Mouse (Mus musculus) thymus, adult 2 months (tissue): ENCODE results near the gene Lsm10. TPM values are rescaled to one million over a fixed set of nuclear protein-coding genes. Genes with fewer than 3 reads are reported as not detected.

Experiments used
- DNase-seq: peaks from one replicate; pipeline ENCODE4 v3.0.0; 2021
- H3K27ac ChIP-seq: fragments of 200-500 bp; 2 replicates; pipeline ENCODE4 v1.5.1; 2012; ENCODE audit warnings: low read length, control low read depth; ENCODE audit not compliant: control insufficient read depth, insufficient read depth
- H3K27me3 ChIP-seq: fragments of 200-500 bp; 2 replicates; pipeline ENCODE4 v1.6.1; 2012; ENCODE audit warnings: mild to moderate bottlenecking, low read length, moderate library complexity, mixed read lengths; ENCODE audit not compliant: control insufficient read depth, insufficient read depth
- H3K36me3 ChIP-seq: fragments of 200-500 bp; 2 replicates; pipeline ENCODE4 v1.6.1; 2012; ENCODE audit warnings: mild to moderate bottlenecking, low read length, moderate library complexity; ENCODE audit not compliant: control insufficient read depth, insufficient read depth
- H3K4me1 ChIP-seq: fragments of 200-500 bp; replicated peaks from 2 replicates; pipeline ENCODE4 v1.6.1; 2012; ENCODE audit warnings: low read length; ENCODE audit not compliant: control insufficient read depth, insufficient read depth
- H3K4me3 ChIP-seq: fragments of 200-500 bp; 2 replicates; pipeline ENCODE4 v1.5.1; 2012; ENCODE audit warnings: mild to moderate bottlenecking, low read length, control low read depth, moderate library complexity; ENCODE audit not compliant: control insufficient read depth, insufficient read depth
- CTCF ChIP-seq: fragments of 200-500 bp; IDR thresholded peaks from 2 replicates; pipeline ENCODE4 v1.5.1; 2012; ENCODE audit warnings: mild to moderate bottlenecking, control low read depth, low read length, moderate library complexity, borderline replicate concordance; ENCODE audit not compliant: control insufficient read depth, poor library complexity, insufficient read depth; ENCODE audit errors: extremely low read depth
- POLR2A ChIP-seq: fragments of 200-500 bp; IDR thresholded peaks from 2 replicates; pipeline ENCODE4 v1.6.1; 2012; ENCODE audit warnings: mild to moderate bottlenecking, low read length, control low read depth, moderate library complexity; ENCODE audit not compliant: control insufficient read depth, poor library complexity, insufficient read depth; ENCODE audit errors: extremely low read depth
- WGBS: fragments of 180-500 bp; shearing (Covaris S2); methylation state at CpG from one replicate; pipeline ENCODE4 v1.1.7; 2018; 5-methylcytosine and 5-hydroxymethylcytosine counted together
- polyA plus RNA-seq: library from polyadenylated mRNA; depleted of rRNA; stranded (reverse); fragments of >200 nt; gene quantifications from 2 replicates; pipeline ENCODE4 v1.2.3, GENCODE M21; 2012

Gene Lsm10
- polyA plus RNA-seq, 1 experiment: 41.7 TPM

DNA sequence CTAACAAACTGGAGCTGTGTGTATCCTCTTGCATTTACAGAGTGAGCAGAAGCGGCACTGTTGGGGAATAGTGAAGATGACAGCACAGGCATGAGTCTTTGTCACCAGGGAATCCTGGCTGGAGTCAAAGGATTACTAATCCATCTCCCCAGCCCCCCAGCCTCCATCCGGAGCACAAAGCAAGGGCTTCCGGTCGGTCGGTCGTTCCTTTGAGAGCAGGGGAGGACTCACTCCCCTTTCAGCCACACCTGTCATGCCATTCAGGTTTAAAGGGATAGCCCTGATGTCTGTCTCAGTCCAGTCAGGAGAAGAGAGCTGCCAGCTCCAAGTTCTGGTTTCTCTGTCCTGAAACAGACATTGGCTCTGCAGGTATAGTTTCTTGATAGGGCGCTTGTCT is 14.7 kb downstream of the Lsm10 start:
- Histone ChIP-seq H3K4me3 (no peak overlapping the region), H3K4me1 (peaks cover 19% of the 10 kb centered on the region)
- WGBS: 13% methylated on average over 7 of the region's 7 CpGs

DNA sequence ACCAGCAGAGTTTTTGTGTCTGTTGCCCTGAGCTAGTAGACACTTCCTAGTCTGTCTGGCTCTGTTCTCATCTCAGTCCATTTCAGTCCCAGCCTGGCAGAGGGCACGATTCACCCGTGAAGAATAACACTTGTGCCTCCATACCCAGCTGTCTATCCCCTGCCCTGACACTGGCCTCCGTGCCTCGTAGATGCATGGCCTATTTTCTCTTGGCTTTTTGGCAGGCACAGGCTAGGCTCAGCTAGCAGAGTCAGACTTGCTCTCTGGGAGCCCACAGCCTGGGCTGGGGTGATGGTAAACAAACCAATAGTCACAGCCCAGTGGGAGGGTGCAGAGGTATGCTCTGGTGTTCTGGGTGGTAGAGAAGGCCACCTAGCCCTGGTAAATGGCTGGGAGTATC is 16.8 kb downstream of the Lsm10 start:
- no peak overlapping the region for H3K27ac ChIP-seq
- no peak for DNase-seq
- WGBS: 86% methylated on average over 4 of the region's 4 CpGs
- H3K27me3 ChIP-seq: no peaks in the 10 kb centered on the region
- H3K36me3 ChIP-seq: no peaks in the 10 kb centered on the region
- TF ChIP-seq CTCF (no peak), POLR2A (no peak)
- no peak overlapping the region for H3K4me3 ChIP-seq
- peaks cover 19% of the 10 kb centered on the region for H3K4me1 ChIP-seq

More for the DNA sequence above, 14.7 kb downstream of the Lsm10 start:
- no peak for DNase-seq
- Histone ChIP-seq H3K27me3 (no peaks in the 10 kb centered on the region), H3K27ac (peak overlapping the region; percentile 88), H3K36me3 (no peaks in the 10 kb centered on the region)
- TF ChIP-seq CTCF: no peak
- no peak for TF ChIP-seq POLR2A

DNA sequence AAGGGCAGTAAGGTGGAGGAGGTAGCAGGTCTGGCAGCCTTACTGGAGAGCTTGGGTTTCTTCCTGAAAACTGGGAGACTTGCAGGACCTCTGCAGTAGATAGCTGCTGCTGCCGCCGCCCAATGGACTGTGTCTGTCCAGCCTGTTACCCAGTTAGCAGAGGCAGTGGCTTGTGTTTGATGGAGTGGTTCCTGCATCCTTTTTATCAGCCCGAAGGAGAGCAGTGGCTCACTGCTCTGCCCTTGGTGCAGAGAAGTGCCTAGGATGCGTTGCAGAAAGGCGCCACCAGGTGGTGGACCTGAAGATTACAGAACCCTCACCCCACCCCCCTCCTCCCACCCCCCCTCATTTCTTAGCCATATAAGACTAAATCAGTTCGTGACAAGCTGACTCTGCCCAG is 17.5 kb downstream of the Lsm10 start:
- 24% methylated on average over 6 of the region's 6 CpGs for WGBS
- peak; percentile 72 for DNase-seq
- TF ChIP-seq POLR2A (no peak), CTCF (0 out of 2 replicates have a peak, but pooled peaks have one; percentile 50)
- Histone ChIP-seq H3K4me1 (peaks cover 19% of the 10 kb centered on the region), H3K27ac (no peak overlapping the region), H3K36me3 (no peaks in the 10 kb centered on the region), H3K27me3 (no peaks in the 10 kb centered on the region), H3K4me3 (no peak overlapping the region)

DNA sequence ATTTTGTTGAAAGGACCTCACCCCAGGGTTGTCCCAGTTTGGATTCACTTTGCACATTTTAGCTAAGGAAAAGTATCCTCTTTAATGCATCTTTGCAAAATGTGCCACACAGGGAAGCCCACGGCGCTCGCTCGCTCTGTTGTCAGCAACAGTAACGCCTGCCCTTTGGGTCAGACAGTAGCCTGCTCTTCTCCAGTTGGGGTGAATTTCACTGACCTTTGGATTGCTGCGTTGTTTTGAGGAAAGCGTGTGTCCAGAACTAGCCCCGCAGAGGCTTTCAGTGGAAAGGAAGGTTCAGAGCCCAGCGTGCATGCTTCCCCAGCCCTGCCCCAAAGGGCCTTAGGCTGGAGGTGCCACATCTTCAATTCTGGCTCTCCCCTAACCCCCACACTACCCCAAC is 19.0 kb downstream of the Lsm10 start:
- TF ChIP-seq POLR2A: no peak
- TF ChIP-seq CTCF: no peak
- no peaks in the 10 kb centered on the region for H3K36me3 ChIP-seq
- DNase-seq: no peak
- no peaks in the 10 kb centered on the region for H3K27me3 ChIP-seq
- H3K4me1 ChIP-seq: peaks cover 9% of the 10 kb centered on the region
- H3K27ac ChIP-seq: no peak overlapping the region
- 97% methylated on average over 9 of the region's 9 CpGs for WGBS
- no peak overlapping the region for H3K4me3 ChIP-seq

DNA sequence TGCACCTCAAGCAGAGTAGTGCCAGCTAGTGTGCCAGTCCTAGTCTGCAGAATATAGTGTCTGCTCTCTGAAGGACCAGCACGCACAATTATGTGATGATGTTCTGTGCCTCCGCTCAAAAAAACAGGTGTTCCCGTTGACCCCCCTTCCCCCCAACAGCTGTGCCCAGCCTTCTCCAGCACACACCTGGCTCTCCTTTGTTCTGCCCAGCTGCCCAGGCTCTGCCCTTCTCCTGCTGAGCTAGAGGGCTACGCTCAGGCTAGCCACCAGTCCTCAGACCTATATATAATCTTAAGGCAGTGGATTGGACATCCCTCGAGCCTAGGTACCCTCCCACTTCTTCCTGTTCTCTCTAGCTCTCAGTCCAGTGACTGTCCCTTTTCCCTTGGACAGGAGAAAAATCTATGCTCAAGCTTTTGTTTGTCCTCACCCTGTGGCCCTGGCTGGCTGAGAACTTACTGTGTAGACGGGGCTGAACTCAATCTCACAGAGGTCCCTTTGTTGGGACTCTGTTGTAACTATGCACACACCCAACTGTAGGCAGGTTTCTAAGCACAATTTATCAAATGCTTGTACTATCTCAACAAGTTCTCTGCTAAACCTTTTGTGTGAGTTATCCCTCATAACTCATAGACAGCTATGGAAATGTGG is 19.6 kb downstream of the Lsm10 start:
- TF ChIP-seq POLR2A: no peak
- no peak for TF ChIP-seq CTCF
- no peak for DNase-seq
- Histone ChIP-seq H3K27me3 (no peaks in the 10 kb centered on the region), H3K4me3 (no peak overlapping the region), H3K27ac (no peak overlapping the region), H3K4me1 (peaks cover 4% of the 10 kb centered on the region), H3K36me3 (no peaks in the 10 kb centered on the region)
- WGBS: 79% methylated on average over 6 of the region's 6 CpGs

DNA sequence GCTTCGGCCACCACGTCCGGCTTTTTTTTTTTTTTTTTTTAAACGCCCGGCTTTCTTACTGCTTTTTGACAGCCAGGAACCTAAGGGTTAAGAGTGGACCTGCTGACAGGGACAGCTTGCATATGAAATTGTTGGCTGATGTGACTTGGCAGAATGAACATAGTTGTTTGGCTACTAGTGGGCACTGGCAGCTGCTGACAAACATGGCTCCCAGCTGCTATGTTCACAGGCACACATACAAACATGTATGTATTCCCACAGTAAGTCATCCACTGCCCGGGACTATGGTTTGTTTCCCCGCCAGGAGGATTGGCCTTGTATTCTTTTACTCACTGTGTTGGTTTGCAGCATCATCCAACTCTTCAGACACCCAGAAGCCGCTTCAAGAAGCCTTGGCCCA is 20.7 kb downstream of the Lsm10 start:
- no peak overlapping the region for H3K27ac ChIP-seq
- no peak for DNase-seq
- no peak overlapping the region for H3K4me3 ChIP-seq
- 95% methylated on average over 8 of the region's 8 CpGs for WGBS
- no peak for TF ChIP-seq CTCF
- no peak for TF ChIP-seq POLR2A
- H3K4me1 ChIP-seq: no peaks in the 10 kb centered on the region; the same call in 1 of the 2 replicates
- H3K36me3 ChIP-seq: no peaks in the 10 kb centered on the region
- H3K27me3 ChIP-seq: no peaks in the 10 kb centered on the region

DNA sequence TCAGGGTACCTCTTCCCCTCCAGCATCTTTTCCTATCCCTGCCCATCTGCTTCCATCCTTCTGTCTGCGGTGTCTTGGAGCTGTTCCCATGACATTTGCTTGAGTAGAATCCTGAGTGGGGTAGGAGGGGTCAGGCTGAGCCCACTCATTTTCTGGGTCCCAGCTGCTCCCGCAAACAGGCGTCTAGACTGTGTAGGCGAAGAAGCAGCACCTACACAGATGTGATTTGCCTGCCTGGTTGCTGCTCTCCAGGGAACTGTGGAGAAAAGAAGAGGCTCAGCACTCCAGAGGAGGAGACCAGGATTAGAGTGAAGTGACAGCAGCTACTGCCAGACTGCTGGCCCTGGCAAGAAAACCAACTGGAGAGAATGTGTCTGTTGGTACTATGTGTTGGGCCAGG is 22.2 kb downstream of the Lsm10 start:
- no peak for DNase-seq
- Histone ChIP-seq H3K36me3 (no peaks in the 10 kb centered on the region), H3K4me3 (no peak overlapping the region), H3K4me1 (no peaks in the 10 kb centered on the region), H3K27ac (no peak overlapping the region), H3K27me3 (no peaks in the 10 kb centered on the region)
- 96% methylated on average over 4 of the region's 4 CpGs for WGBS
- TF ChIP-seq CTCF (no peak), POLR2A (no peak)
